Mouse (Mus musculus) hindbrain, embryonic 11.5 days (tissue): ENCODE results near the gene Trim46. TPM values are rescaled to one million over a fixed set of nuclear protein-coding genes. Genes with fewer than 3 reads are reported as not detected.

ENCODE experiments used
- ATAC-seq: fragments of 200-750 bp; cut with Nextera tagmentation; 2 replicates; pipeline ENCODE4 v1.8.0; 2017; ENCODE audit warnings: mild to moderate bottlenecking, moderate TSS enrichment, moderate library complexity; ENCODE audit not compliant: low FRiP score
- DNase-seq: peaks from one replicate; pipeline ENCODE4 v3.0.0-alpha.2; 2015; ENCODE audit warnings: low spot score
- H3K27ac ChIP-seq: fragments of 300-500 bp; sonication (generic); 2 replicates; pipeline ENCODE4 v1.5.1; 2014; ENCODE audit warnings: mild to moderate bottlenecking, low read depth, low read length
- H3K27me3 ChIP-seq: fragments of 300-500 bp; sonication (generic); 2 replicates; pipeline ENCODE4 v1.6.1; 2014; ENCODE audit warnings: mild to moderate bottlenecking, low read length, moderate library complexity, mixed read lengths; ENCODE audit not compliant: control insufficient read depth, insufficient read depth
- H3K36me3 ChIP-seq: fragments of 300-500 bp; sonication (generic); 2 replicates; pipeline ENCODE4 v1.6.1; 2014; ENCODE audit warnings: mild to moderate bottlenecking, low read length, moderate library complexity, mixed read lengths; ENCODE audit not compliant: control insufficient read depth, insufficient read depth
- H3K4me1 ChIP-seq: fragments of 300-500 bp; sonication (generic); replicated peaks from 2 replicates; pipeline ENCODE4 v1.6.1; 2014; ENCODE audit warnings: low read length, mixed read lengths; ENCODE audit not compliant: control insufficient read depth, insufficient read depth
- H3K4me2 ChIP-seq: fragments of 300-500 bp; sonication (generic); replicated peaks from 2 replicates; pipeline ENCODE4 v1.6.1; 2014; ENCODE audit warnings: mild to moderate bottlenecking, low read depth, low read length
- H3K4me3 ChIP-seq: fragments of 300-500 bp; sonication (generic); 2 replicates; pipeline ENCODE4 v1.5.1; 2014; ENCODE audit warnings: low read depth, low read length
- H3K9ac ChIP-seq: fragments of 300-500 bp; sonication (generic); 2 replicates; pipeline ENCODE4 v1.6.1; 2014; ENCODE audit warnings: low read depth, low read length
- H3K9me3 ChIP-seq: fragments of 300-500 bp; sonication (generic); 2 replicates; pipeline ENCODE4 v1.6.1; 2016; ENCODE audit warnings: low read length; ENCODE audit not compliant: control insufficient read depth
- WGBS: fragments of 180-500 bp; shearing (Covaris S2); extraction: QIAGEN DNeasy Blood & Tissue Kit; methylation state at CpG from one replicate; pipeline ENCODE4 v1.1.7; 2014; 5-methylcytosine and 5-hydroxymethylcytosine counted together
- polyA plus RNA-seq: library from polyadenylated mRNA; unstranded; fragments of >200 nt; fragmentation: Nextera tagmentation; extraction: Ambion mirVana; gene quantifications from 2 replicates; pipeline ENCODE4 v1.2.1, GENCODE M21; 2014

Trim46 gene
- 9.5 and 9.7 TPM in 2 replicates for polyA plus RNA-seq

DNA sequence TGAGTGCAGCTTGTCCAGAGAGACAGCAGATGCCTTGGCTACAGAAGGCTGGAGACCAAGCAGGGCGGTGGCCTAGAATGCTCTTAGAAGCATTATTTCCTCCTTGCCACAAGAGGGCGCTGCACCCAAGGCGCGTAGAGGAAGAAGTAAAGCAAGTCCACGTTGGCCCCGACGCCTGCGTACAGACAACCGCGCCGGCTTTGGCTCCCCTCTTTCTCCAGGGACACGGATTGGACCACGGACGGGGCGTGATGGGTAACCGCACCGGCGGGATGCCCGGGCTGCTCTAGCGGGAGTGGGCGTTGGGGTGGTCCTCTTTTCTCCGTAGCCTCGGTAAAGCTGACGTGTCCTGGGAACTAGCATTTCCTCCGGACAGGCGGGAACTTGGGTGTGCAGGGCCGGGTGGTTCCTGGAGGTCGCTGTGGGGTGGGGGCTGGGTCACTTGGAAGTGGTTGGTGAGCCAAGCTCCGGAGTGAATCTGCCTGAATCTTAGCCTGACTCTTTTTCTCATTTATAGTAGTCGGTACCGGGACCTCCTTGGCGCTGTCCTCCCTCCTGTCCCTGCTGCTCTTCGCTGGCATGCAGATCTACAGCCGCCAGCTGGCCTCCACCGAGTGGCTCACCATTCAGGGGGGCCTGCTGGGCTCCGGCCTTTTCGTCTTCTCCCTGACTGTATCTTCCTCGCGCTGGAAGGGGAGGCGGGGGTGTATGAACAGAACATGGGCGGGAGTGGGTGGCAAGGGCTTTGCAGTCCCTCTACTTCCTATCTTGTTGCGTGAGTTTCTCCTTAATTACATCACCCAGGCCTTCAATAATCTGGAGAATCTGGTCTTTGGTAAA lies at the start of gene Trim46:
Gene Trim46, minus strand, starts transcription at position 49 of the 840 bp plus-strand sequence.
- Histone ChIP-seq H3K27ac (peak within 1 kb of the TSS; percentile 80), H3K9ac (peak within 1 kb of the TSS; percentile 72), H3K4me1 (peaks cover 8% of the 10 kb centered on the region), H3K36me3 (no peaks in the 10 kb centered on the region), H3K4me2 (peak within 1 kb of the TSS; percentile 90), H3K4me3 (peak within 1 kb of the TSS; percentile 62), H3K9me3 (no peaks in the 10 kb centered on the region), H3K27me3 (no peaks in the 10 kb centered on the region)
- ATAC-seq (peak; percentile 72), DNase-seq (peak; percentile 93)
- 1% methylated on average over 42 of the region's 42 CpGs for WGBS

- no peak overlapping the region for H3K27ac ChIP-seq
- ATAC-seq (no peak), DNase-seq (no peak)
- WGBS, result 81% methylated on average over 8 of the region's 8 CpGs
- H3K4me3 ChIP-seq, result no peak overlapping the region
- H3K4me1 ChIP-seq, result 0 out of 2 replicates have a peak, but pooled peaks cover 4% of the 10 kb centered on the region
- no peak overlapping the region for H3K9ac ChIP-seq
- H3K27me3 ChIP-seq, result peaks cover 6% of the 10 kb centered on the region
- H3K9me3 ChIP-seq, result no peaks in the 10 kb centered on the region
- no peaks in the 10 kb centered on the region for H3K36me3 ChIP-seq
- H3K4me2 ChIP-seq, result no peak overlapping the region
Observed at GRCm38 (mm10) chr3:89295685-89296230, 49.6 kb upstream of the Trim46 start.

GRCm38 (mm10) chr3:89294195-89294594 lies 48.1 kb upstream of the Trim46 start:
- WGBS, result 77% methylated on average over 5 of the region's 5 CpGs
- H3K36me3 ChIP-seq, result no peaks in the 10 kb centered on the region
- no peaks in the 10 kb centered on the region for H3K27me3 ChIP-seq
- no peak overlapping the region for H3K27ac ChIP-seq
- no peak overlapping the region for H3K9ac ChIP-seq
- no peak overlapping the region for H3K4me2 ChIP-seq
- H3K4me1 ChIP-seq, result 0 out of 2 replicates have a peak, but pooled peaks cover under 1% of the 10 kb centered on the region
- ATAC-seq (no peak), DNase-seq (no peak)
- no peak overlapping the region for H3K4me3 ChIP-seq
- H3K9me3 ChIP-seq, result no peaks in the 10 kb centered on the region

GRCm38 (mm10) chr3:89293247-89293918 lies 47.3 kb upstream of the Trim46 start:
- WGBS, result 91% methylated on average over 11 of the region's 11 CpGs
- Histone ChIP-seq H3K27me3 (no peaks in the 10 kb centered on the region), H3K4me1 (no peaks in the 10 kb centered on the region), H3K27ac (no peak overlapping the region), H3K36me3 (no peaks in the 10 kb centered on the region), H3K4me2 (no peak overlapping the region), H3K4me3 (no peak overlapping the region), H3K9ac (no peak overlapping the region), H3K9me3 (no peaks in the 10 kb centered on the region)
- DNase-seq (no peak), ATAC-seq (no peak)

DNA sequence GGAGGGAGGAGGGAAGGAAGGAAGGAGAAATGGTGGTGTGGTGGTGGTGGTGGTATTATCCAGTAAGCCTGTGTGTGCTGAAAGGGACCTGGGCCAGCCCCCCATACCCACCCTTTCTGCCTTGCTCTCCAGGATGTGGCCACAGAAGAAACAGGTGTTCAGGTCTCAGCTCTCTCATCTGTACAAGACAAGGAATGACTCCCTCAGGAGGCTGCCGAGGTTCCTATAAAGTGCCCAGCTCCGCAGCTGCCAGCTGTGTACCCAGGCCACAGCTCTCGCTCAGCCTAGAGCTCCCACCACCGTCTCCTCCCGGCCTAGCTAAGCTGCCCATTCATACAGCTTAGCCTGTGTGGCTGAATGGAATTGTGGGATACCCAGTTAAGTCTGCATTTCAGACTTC lies 46.2 kb upstream of the Trim46 start:
- Histone ChIP-seq H3K36me3 (no peaks in the 10 kb centered on the region), H3K27me3 (no peaks in the 10 kb centered on the region), H3K27ac (no peak overlapping the region), H3K4me1 (no peaks in the 10 kb centered on the region), H3K4me2 (no peak overlapping the region), H3K9me3 (no peaks in the 10 kb centered on the region), H3K4me3 (no peak overlapping the region), H3K9ac (no peak overlapping the region)
- WGBS, result 90% methylated on average over 5 of the region's 5 CpGs
- DNase-seq (no peak), ATAC-seq (no peak)

DNA sequence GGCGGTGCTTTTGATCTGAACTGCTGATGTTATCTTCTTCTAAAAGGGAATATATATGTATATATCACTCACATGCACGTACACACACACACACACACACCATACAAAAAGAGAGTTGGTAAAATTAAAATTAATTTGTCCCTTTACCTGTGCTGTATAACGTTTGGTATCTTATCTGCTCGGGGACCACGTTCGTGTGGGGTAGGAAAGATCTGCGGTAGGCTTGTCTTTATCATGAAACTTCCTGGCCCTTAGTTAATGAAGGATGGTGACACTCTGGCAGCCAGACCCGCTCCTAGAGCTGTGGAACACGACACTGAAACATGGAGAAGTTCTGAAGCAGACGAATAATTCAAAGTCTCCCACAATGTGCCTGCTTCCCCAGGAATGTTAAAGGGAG lies 45.8 kb upstream of the Trim46 start:
- no peak for ATAC-seq
- no peaks in the 10 kb centered on the region for H3K27me3 ChIP-seq
- no peak overlapping the region for H3K4me3 ChIP-seq
- H3K9ac ChIP-seq, result no peak overlapping the region
- no peak for DNase-seq
- H3K27ac ChIP-seq, result no peak overlapping the region
- no peaks in the 10 kb centered on the region for H3K36me3 ChIP-seq
- H3K4me2 ChIP-seq, result no peak overlapping the region
- no peaks in the 10 kb centered on the region for H3K9me3 ChIP-seq
- 76% methylated on average over 10 of the region's 10 CpGs for WGBS
- H3K4me1 ChIP-seq, result no peaks in the 10 kb centered on the region

GRCm38 (mm10) chr3:89288503-89288928 lies 42.4 kb upstream of the Trim46 start:
- H3K4me3 ChIP-seq, result no peak overlapping the region
- H3K9me3 ChIP-seq, result no peaks in the 10 kb centered on the region
- H3K27ac ChIP-seq, result no peak overlapping the region
- ATAC-seq, result no peak
- H3K4me1 ChIP-seq, result no peaks in the 10 kb centered on the region
- no peaks in the 10 kb centered on the region for H3K36me3 ChIP-seq
- no peak overlapping the region for H3K9ac ChIP-seq
- no peak for DNase-seq
- H3K4me2 ChIP-seq, result no peak overlapping the region
- H3K27me3 ChIP-seq, result no peaks in the 10 kb centered on the region
- whole genome bisulfite sequencing, result 47% methylated on average over 7 of the region's 7 CpGs

DNA sequence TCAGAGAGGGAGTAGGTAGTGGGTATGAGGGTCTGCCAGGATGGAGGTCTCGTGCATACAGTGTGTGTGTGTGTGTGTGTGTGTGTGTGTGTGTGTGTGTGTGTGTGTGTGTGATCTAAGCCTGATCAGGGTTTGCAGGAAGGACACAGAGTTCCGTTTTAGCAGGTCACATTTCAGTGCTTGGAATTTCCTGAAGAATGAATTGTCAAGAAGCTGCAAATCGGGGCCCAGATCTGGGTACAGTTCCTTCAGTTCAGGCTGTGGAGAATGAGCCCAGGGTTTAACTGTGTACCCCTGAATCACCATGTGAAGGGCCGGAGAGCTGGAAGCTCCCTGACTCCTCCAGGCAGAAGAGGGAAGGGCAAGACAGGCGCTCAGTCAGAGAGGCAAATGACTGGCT lies 41.2 kb upstream of the Trim46 start:
- Histone ChIP-seq H3K27ac (no peak overlapping the region), H3K36me3 (no peaks in the 10 kb centered on the region), H3K27me3 (no peaks in the 10 kb centered on the region), H3K4me3 (no peak overlapping the region), H3K4me2 (no peak overlapping the region), H3K4me1 (no peaks in the 10 kb centered on the region), H3K9me3 (no peaks in the 10 kb centered on the region), H3K9ac (no peak overlapping the region)
- ATAC-seq (no peak), DNase-seq (no peak)
- 63% methylated on average over 5 of the region's 5 CpGs for WGBS
